Mouse (Mus musculus) hindbrain, postnatal 0 days (tissue): ENCODE results near the gene Syngr3. TPM values are rescaled to one million over a fixed set of nuclear protein-coding genes. Genes with fewer than 3 reads are reported as not detected.

ENCODE experiments used
- ATAC-seq: fragments of 200-750 bp; cut with Nextera tagmentation; 2 replicates; pipeline ENCODE4 v1.8.0; 2017; ENCODE audit warnings: mild to moderate bottlenecking, moderate TSS enrichment, moderate library complexity
- DNase-seq: peaks from one replicate; pipeline ENCODE4 v3.0.0-alpha.2; 2015; ENCODE audit warnings: low spot score
- H3K27ac ChIP-seq: fragments of 300-500 bp; sonication (generic); 2 replicates; pipeline ENCODE4 v1.5.1; 2014; ENCODE audit warnings: mild to moderate bottlenecking
- H3K27me3 ChIP-seq: fragments of 300-500 bp; sonication (generic); 2 replicates; pipeline ENCODE4 v1.6.1; 2014; ENCODE audit warnings: low read length, mixed read lengths; ENCODE audit not compliant: insufficient read depth
- H3K36me3 ChIP-seq: fragments of 300-500 bp; sonication (generic); 2 replicates; pipeline ENCODE4 v1.6.1; 2014; ENCODE audit warnings: low read length, mixed read lengths; ENCODE audit not compliant: insufficient read depth
- H3K4me1 ChIP-seq: fragments of 300-500 bp; sonication (generic); 2 replicates; pipeline ENCODE4 v1.6.1; 2014; ENCODE audit warnings: antibody characterized with exemption, low read length, mixed read lengths; ENCODE audit not compliant: insufficient read depth
- H3K4me2 ChIP-seq: fragments of 300-500 bp; sonication (generic); 2 replicates; pipeline ENCODE4 v1.6.1; 2014; ENCODE audit warnings: low read depth, mild to moderate bottlenecking, low read length, moderate library complexity, mixed read lengths
- H3K4me3 ChIP-seq: fragments of 300-500 bp; sonication (generic); 2 replicates; pipeline ENCODE4 v1.5.1; 2014; ENCODE audit warnings: low read length
- H3K9ac ChIP-seq: fragments of 300-500 bp; sonication (generic); replicated peaks from 2 replicates; pipeline ENCODE4 v1.6.1; 2014; ENCODE audit warnings: mild to moderate bottlenecking, low read length, moderate library complexity, mixed read lengths
- H3K9me3 ChIP-seq: fragments of 300-500 bp; sonication (generic); 2 replicates; pipeline ENCODE4 v1.6.1; 2016; ENCODE audit warnings: low read length, mixed read lengths
- CTCF ChIP-seq: IDR thresholded peaks from 2 replicates; pipeline ENCODE4 v1.5.1; 2016; ENCODE audit warnings: antibody characterized with exemption, control low read depth, low read depth
- WGBS: fragments of 180-500 bp; shearing (Covaris S2); extraction: QIAGEN DNeasy Blood & Tissue Kit; methylation state at CpG from one replicate; pipeline ENCODE4 v1.1.7; 2014; 5-methylcytosine and 5-hydroxymethylcytosine counted together
- polyA plus RNA-seq: library from polyadenylated mRNA; unstranded; fragments of >200 nt; fragmentation: Nextera tagmentation; extraction: Ambion mirVana; gene quantifications from 2 replicates; pipeline ENCODE4 v1.2.1, GENCODE M21; 2015
- total RNA-seq: library from RNA; depleted of rRNA; stranded (reverse); fragments of >200 nt; gene quantifications from 2 replicates; pipeline ENCODE4 v1.2.3, GENCODE M21; 2014; rRNA removed

The Syngr3 gene
- total and polyA plus RNA-seq, 2 experiments from 2014 or later = 294 to 331 TPM

DNA sequence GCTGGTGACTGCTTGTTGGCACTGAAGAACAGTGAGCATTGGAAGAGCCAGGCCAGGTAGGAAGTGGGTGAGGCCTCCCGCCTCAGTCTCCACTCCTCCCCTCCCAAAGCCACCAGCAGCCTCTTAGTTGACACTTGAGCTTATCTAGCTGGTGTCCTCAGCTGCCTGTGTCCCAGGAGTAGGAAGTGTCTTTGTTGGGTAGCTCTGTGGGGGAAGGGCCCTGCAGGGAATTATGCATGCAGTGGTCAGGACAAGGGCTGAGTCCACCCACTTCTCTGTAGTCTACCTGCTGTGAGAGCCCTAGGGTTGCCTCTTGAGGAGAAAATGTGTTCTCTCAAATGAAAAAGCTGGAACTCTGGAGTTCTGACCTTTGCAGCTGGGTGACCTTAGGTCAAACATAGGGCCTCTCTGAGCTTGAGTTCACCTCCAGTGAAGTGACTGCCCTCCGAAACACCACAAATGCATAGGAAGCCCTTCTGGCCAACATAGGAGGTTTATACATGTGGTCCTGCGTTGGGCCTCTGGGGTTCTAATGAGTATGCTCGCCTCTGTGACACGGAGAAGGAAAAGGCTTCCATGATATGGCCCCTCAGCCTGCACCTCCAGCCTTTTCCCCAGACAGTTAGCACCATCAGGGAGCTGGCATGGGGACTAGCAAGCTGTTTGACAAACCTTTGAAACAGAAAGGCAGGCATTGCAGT is 52.8 kb downstream of the Syngr3 start:
- Histone ChIP-seq H3K27ac (no peak overlapping the region), H3K4me2 (no peak overlapping the region), H3K9me3 (no peaks in the 10 kb centered on the region), H3K9ac (no peak overlapping the region), H3K4me1 (0 out of 2 replicates have a peak, but pooled peaks cover under 1% of the 10 kb centered on the region), H3K27me3 (no peaks in the 10 kb centered on the region), H3K4me3 (no peak overlapping the region), H3K36me3 (0 out of 2 replicates have a peak, but pooled peaks cover 16% of the 10 kb centered on the region)
- DNase-seq (no peak), ATAC-seq (no peak)
- 60% methylated on average over 5 of the region's 5 CpGs for WGBS
- no peak for TF ChIP-seq CTCF

DNA sequence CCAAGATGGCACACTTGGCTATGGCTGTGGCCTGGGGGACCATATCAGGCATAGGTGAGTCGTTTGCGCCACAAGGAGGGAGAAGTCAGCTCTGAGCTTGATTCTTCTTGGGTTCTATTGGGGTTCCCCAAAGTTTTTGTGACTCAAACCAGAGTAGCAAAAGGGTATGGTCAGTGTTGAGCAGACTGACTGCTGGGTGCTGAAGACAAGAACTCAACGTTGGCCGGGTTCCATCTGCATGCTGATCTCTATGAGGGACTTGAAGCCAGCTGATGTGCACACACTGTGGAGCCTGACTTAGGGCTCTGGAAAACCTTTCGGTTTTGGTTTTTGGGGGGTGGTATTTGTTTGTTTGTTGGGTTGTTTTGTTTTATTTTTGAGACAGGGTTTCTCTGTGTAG is 54.1 kb downstream of the Syngr3 start:
- WGBS = 94% methylated on average over 5 of the region's 5 CpGs
- no peak overlapping the region for H3K4me3 ChIP-seq
- no peak overlapping the region for H3K9ac ChIP-seq
- H3K4me2 ChIP-seq = no peak overlapping the region
- no peak for TF ChIP-seq CTCF
- peaks cover 4% of the 10 kb centered on the region; the same call in 1 of the 2 replicates for H3K4me1 ChIP-seq
- no peaks in the 10 kb centered on the region for H3K9me3 ChIP-seq
- no peaks in the 10 kb centered on the region for H3K27me3 ChIP-seq
- DNase-seq = no peak
- peaks cover 18% of the 10 kb centered on the region; the same call in 1 of the 2 replicates for H3K36me3 ChIP-seq
- H3K27ac ChIP-seq = no peak overlapping the region
- ATAC-seq = no peak

Other genes starting within 250 kb of the Syngr3 start
Only the 30 nearest of the 33 such genes appear.
- gene Pgp, start 219.6 kb downstream of the Syngr3 start, total RNA-seq = 71.7 and 74.1 TPM in 2 replicates
- 94.1 and 97.6 TPM in 2 replicates for gene Pgp, start 219.6 kb downstream of the Syngr3 start, polyA plus RNA-seq
- gene Bricd5, start 216.1 kb downstream of the Syngr3 start, total RNA-seq = 0.47 and 4.0 TPM in 2 replicates
- gene Bricd5, start 216.1 kb downstream of the Syngr3 start, polyA plus RNA-seq = 1.3 and 1.4 TPM in 2 replicates
- gene Mlst8, start 210.9 kb downstream of the Syngr3 start, total RNA-seq = 45.9 and 55.3 TPM in 2 replicates
- 26.3 and 26.4 TPM in 2 replicates for gene Mlst8, start 210.9 kb downstream of the Syngr3 start, polyA plus RNA-seq
- 152 and 163 TPM in 2 replicates for gene Caskin1, start 201.4 kb downstream of the Syngr3 start, total RNA-seq
- 42.1 and 43.7 TPM in 2 replicates for gene Caskin1, start 201.4 kb downstream of the Syngr3 start, polyA plus RNA-seq
- gene Traf7, start 162.0 kb downstream of the Syngr3 start, total RNA-seq = 159 and 165 TPM in 2 replicates
- gene Traf7, start 162.0 kb downstream of the Syngr3 start, polyA plus RNA-seq = 64.0 and 66.1 TPM in 2 replicates
- gene Rab26, start 155.7 kb downstream of the Syngr3 start, total RNA-seq = 2.7 and 4.0 TPM in 2 replicates
- gene Rab26, start 155.7 kb downstream of the Syngr3 start, polyA plus RNA-seq = 10.6 and 14.7 TPM in 2 replicates
- gene Pkd1, start 140.1 kb downstream of the Syngr3 start, total RNA-seq = 87.9 and 99.2 TPM in 2 replicates
- 14.9 and 16.0 TPM in 2 replicates for gene Pkd1, start 140.1 kb downstream of the Syngr3 start, polyA plus RNA-seq
- 98.0 and 114 TPM in 2 replicates for gene Tsc2, start 57.3 kb downstream of the Syngr3 start, total RNA-seq
- gene Tsc2, start 57.3 kb downstream of the Syngr3 start, polyA plus RNA-seq = 45.7 and 51.2 TPM in 2 replicates
- 4.2 and 5.6 TPM in 2 replicates for gene Nthl1, start 57.3 kb downstream of the Syngr3 start, total RNA-seq
- gene Nthl1, start 57.3 kb downstream of the Syngr3 start, polyA plus RNA-seq = 7.2 and 7.8 TPM in 2 replicates
- 72.8 and 91.1 TPM in 2 replicates for gene Slc9a3r2, start 39.6 kb downstream of the Syngr3 start, total RNA-seq
- gene Slc9a3r2, start 39.6 kb downstream of the Syngr3 start, polyA plus RNA-seq = 57.6 and 60.6 TPM in 2 replicates
- gene Npw, start 31.5 kb downstream of the Syngr3 start, total RNA-seq = 0.78 TPM in 1 of 2 replicates, not detected in the other
- 0.65 and 0.81 TPM in 2 replicates for gene Npw, start 31.5 kb downstream of the Syngr3 start, polyA plus RNA-seq
- gene Zfp598, start 20.3 kb downstream of the Syngr3 start, total RNA-seq = 40.9 and 47.0 TPM in 2 replicates
- 14.2 and 14.6 TPM in 2 replicates for gene Zfp598, start 20.3 kb downstream of the Syngr3 start, polyA plus RNA-seq
- gene Gfer, start 6.2 kb upstream of the Syngr3 start, total RNA-seq = 21.1 and 26.1 TPM in 2 replicates
- gene Gfer, start 6.2 kb upstream of the Syngr3 start, polyA plus RNA-seq = 39.7 and 41.4 TPM in 2 replicates
- gene Noxo1, start 6.3 kb upstream of the Syngr3 start, total RNA-seq = 6.1 and 8.1 TPM in 2 replicates
- gene Noxo1, start 6.3 kb upstream of the Syngr3 start, polyA plus RNA-seq = 1.4 and 2.2 TPM in 2 replicates
- 53.2 and 55.2 TPM in 2 replicates for gene Tbl3, start 17.7 kb upstream of the Syngr3 start, total RNA-seq
- 43.5 and 49.2 TPM in 2 replicates for gene Tbl3, start 17.7 kb upstream of the Syngr3 start, polyA plus RNA-seq
- not detected in 2 replicates for gene Rnf151, start 28.1 kb upstream of the Syngr3 start, total RNA-seq
- gene Rnf151, start 28.1 kb upstream of the Syngr3 start, polyA plus RNA-seq = not detected in 2 replicates
- gene Rps2, start 28.2 kb upstream of the Syngr3 start, total RNA-seq = 2,181 and 2,600 TPM in 2 replicates
- gene Rps2, start 28.2 kb upstream of the Syngr3 start, polyA plus RNA-seq = 809 and 820 TPM in 2 replicates
- gene Ndufb10, start 34.5 kb upstream of the Syngr3 start, total RNA-seq = 135 and 157 TPM in 2 replicates
- gene Ndufb10, start 34.5 kb upstream of the Syngr3 start, polyA plus RNA-seq = 353 and 356 TPM in 2 replicates
- gene Rpl3l, start 37.9 kb upstream of the Syngr3 start, total RNA-seq = 1.3 TPM in 1 of 2 replicates, not detected in the other
- 0.41 and 0.52 TPM in 2 replicates for gene Rpl3l, start 37.9 kb upstream of the Syngr3 start, polyA plus RNA-seq
- gene Msrb1, start 46.7 kb upstream of the Syngr3 start, total RNA-seq = 17.0 and 19.6 TPM in 2 replicates
- 22.7 and 25.5 TPM in 2 replicates for gene Msrb1, start 46.7 kb upstream of the Syngr3 start, polyA plus RNA-seq
- gene Hs3st6, start 63.0 kb upstream of the Syngr3 start, total RNA-seq = not detected in 2 replicates
- gene Hs3st6, start 63.0 kb upstream of the Syngr3 start, polyA plus RNA-seq = 0.43 and 0.47 TPM in 2 replicates
- not detected in 2 replicates for gene Meiob, start 114.3 kb upstream of the Syngr3 start, total RNA-seq
- gene Meiob, start 114.3 kb upstream of the Syngr3 start, polyA plus RNA-seq = 0.10 TPM in 1 of 2 replicates, not detected in the other
- gene Hagh, start 150.2 kb upstream of the Syngr3 start, total RNA-seq = 64.8 and 93.5 TPM in 2 replicates
- 82.4 and 84.2 TPM in 2 replicates for gene Hagh, start 150.2 kb upstream of the Syngr3 start, polyA plus RNA-seq
- 16.6 and 25.7 TPM in 2 replicates for gene Fahd1, start 160.4 kb upstream of the Syngr3 start, total RNA-seq
- gene Fahd1, start 160.4 kb upstream of the Syngr3 start, polyA plus RNA-seq = 20.2 and 22.2 TPM in 2 replicates
- gene Igfals, start 176.0 kb upstream of the Syngr3 start, total RNA-seq = 0.52 TPM in 1 of 2 replicates, not detected in the other
- 0.18 and 0.29 TPM in 2 replicates for gene Igfals, start 176.0 kb upstream of the Syngr3 start, polyA plus RNA-seq
- 35.7 and 52.7 TPM in 2 replicates for gene Nubp2, start 196.4 kb upstream of the Syngr3 start, total RNA-seq
- 63.5 and 65.0 TPM in 2 replicates for gene Nubp2, start 196.4 kb upstream of the Syngr3 start, polyA plus RNA-seq
- 122 and 135 TPM in 2 replicates for gene Spsb3, start 196.7 kb upstream of the Syngr3 start, total RNA-seq
- gene Spsb3, start 196.7 kb upstream of the Syngr3 start, polyA plus RNA-seq = 90.6 and 94.9 TPM in 2 replicates
- 34.9 and 49.5 TPM in 2 replicates for gene Eme2, start 205.1 kb upstream of the Syngr3 start, total RNA-seq
- gene Eme2, start 205.1 kb upstream of the Syngr3 start, polyA plus RNA-seq = 21.4 and 24.3 TPM in 2 replicates
- 37.8 and 58.3 TPM in 2 replicates for gene Mrps34, start 205.2 kb upstream of the Syngr3 start, total RNA-seq
- 124 and 136 TPM in 2 replicates for gene Mrps34, start 205.2 kb upstream of the Syngr3 start, polyA plus RNA-seq
- gene Nme3, start 206.5 kb upstream of the Syngr3 start, total RNA-seq = 66.1 and 67.0 TPM in 2 replicates
- gene Nme3, start 206.5 kb upstream of the Syngr3 start, polyA plus RNA-seq = 92.6 and 95.1 TPM in 2 replicates